Mouse (Mus musculus) adrenal gland (tissue): ENCODE data around the gene Slc19a1.

Experiments
- intact Hi-C: fragments of 180-260 bp; cut with DNase I; formaldehyde crosslinking; loops from one replicate; pipeline ENCODE4 v1.15.1; 2025

Gene Slc19a1

DNA sequence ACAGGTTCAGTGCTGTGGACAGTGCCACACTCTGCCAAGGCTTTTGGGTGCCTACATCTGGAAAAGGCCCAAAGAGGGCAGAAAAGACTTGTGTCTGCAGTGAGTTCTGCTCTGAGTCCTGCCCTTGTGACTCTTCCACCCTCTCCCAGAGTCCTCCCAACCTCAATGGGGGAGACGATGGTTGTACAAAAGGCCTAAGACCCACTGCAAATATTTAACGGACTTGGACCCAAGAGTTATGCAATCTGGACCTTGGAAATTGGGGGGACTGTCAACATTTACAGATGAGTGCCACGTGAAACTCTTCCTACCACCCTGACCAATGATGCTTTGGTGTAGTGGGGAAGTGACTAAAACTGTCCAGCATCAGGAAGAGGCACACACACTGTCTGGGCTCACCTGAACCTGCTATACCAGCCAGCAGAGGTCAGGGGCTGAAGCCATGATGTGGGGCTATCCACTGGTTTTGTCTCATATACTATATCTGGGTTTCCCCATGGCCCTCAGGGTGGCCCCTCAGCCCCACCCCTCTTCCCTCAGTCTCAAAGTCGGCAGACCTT is 59.6 kb downstream of the Slc19a1 start:
- intact Hi-C loops: no loop called here

DNA sequence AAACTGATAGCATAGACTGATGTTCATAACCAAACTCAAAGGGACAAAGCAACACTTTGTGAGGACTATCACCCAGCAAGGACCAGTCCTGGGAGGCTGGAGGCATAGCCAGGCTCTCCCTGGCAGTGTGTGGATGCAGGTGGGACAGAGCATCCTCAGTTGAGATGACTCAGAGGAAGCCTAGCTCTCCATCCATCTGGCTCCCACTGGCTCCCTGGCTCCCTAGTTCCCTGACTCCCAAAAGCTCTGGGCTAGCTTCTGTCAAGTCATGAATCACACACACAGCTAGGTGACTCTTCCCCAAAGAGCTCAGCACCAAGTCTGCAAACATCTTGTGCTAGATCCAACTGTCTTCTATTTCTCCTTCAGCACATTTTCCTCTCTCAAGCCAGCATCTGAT is 61.8 kb downstream of the Slc19a1 start:
- intact Hi-C loops: no loop called here

DNA sequence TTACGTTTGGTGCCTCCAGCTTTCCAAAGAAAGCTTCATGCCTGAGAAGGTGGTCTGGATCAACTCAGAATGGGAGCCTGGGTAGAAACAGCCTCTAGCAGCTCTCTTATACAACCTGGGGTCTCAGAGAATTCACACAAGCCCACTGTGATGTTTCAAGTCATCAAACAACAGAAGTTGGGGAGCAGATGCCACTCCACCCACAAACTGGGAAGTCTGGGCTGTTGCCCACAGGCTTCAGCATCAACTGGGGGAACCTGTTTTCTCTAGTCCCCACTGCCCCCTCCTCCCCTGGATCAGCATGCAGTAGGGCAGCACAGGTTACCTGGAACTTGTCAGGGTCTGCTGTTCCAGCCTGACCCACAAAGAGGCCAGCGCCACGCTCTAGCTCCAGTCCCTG is 63.6 kb downstream of the Slc19a1 start:
- intact Hi-C loops: no loop called here

DNA sequence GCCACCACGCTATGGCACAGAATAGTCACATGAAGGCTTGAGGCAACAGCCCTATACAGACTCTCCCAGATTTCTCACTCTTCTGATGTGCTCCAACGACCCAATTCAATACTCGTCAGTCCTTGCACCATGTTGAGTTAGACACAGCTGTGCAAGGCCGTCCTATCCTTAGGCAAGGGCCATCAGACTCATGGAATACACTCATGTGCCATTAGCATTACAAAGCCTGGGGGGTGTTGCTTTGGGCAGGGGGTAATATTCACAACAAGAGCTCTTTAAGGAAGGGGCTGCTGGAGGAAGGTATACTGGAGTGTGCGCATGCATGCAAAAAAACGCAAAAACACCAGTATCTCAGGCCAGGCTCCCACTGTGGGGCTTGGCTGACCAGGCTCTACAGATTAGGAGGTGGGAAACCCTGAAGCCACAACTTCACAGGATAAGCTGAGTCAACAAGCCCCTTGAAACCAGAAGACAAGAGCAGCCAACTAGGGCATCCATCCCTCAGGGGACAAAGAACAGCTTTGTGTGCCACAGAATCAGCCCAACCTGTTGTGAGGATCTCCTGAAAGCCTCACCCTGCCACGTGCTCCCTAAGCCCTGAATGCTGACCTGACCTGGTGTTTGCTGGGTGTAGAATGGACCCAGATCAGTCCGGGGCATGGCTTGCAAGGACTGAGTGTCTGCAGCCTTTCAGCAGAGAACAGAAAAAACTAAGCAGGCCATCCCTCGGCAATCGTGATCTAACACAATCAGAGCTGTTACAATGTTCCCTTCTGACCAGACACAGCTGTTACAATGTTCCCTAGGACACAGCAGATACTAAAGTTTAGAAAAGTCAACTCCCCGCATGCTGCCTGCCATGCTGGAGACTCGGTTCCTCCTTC is 65.2 kb downstream of the Slc19a1 start:
- intact Hi-C loops: no loop called here

DNA sequence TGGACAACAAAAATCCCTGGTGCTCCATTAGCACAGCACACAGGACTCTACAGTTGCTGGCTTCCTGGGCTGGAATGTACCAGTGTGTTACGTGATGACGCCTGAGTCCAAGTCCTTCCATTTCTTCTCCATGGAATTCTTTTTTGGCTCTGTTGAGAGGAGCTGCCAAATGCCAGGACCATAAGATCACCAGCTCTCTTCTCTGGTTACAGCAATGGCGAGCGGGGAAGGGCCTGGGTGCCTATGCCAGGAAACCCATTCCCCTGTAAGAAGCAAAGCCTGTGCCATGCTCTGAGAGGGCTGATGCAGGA is 65.8 kb downstream of the Slc19a1 start:
- intact Hi-C loops: no loop called here

DNA sequence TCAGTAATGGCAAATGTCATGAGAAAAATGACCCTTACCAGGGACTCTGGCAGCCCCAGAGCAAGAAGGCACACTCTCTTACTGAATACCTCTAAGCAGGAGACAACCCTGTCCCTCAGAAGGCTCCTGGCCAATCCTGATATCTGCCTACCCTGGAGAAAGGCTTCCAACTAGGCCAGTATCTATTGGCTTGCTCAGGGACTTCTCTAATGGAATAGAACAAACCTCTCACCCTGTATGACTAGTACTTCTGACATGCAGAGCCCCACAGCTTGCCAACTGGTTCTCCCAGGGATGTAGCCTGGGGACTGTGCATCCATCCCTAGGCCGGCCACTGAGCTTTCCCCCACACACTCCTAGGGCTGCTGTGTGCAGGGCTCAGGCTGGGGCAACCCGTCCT is 66.6 kb downstream of the Slc19a1 start:
- intact Hi-C loops: no loop called here

DNA sequence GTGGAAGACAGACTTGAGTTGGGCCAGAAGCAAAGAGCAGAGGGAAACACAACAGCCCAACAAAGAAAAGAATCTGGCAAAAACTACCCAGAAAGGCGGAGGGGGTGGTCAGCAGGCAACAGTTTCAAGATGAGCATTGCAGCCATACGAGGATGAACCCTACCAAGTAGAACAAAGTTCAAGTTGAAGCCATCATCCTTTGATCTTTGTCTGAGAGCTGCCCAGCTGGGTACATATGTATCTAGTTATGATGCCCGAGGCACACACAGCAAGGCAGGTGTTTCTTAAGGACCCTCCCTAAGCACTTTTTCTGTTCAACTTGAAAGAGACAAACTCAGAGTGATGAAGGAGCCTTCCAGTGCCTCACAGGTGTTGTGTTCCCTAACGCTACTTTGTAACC is 67.7 kb downstream of the Slc19a1 start:
- intact Hi-C loops: no loop called here

DNA sequence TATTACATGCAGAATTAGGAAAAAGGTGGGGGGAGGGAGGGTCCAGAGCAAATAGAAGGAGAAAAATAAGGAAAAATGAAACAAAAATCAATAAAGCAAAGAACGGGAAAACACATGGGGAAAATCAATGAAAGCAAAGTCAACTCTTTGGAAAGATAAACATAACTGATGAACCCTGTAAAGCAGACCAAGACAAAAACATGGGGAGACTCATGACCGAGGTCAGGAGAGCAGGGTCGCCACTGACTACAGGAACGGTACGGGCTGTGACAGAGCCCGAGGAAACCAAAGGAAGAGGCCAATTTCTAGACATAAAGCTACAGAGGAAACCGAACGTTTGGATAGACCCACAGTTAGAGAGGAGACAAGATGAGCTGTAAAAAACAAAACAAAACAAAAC is 71.6 kb downstream of the Slc19a1 start:
- intact Hi-C loops: no loop called here

DNA sequence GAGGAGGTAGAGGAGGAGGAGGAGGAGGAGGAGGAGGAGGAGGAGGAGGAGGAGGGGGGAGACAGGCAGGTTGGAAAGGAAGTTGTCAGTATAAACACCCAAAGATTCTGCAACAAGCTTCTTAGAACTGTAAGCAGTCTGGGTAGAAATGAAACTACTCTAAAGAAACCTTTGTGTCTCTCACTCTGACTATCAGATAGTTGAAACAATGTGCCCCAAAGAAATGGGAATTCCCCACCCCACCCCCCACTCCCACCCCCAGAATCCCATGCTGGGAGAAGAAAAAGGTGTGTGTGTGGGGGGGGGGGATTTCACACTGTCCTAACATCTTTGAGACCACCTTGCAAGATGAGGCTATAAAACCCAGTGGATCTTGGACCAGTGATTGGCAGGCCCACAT is 72.3 kb downstream of the Slc19a1 start:
- intact Hi-C loops: no loop called here

DNA sequence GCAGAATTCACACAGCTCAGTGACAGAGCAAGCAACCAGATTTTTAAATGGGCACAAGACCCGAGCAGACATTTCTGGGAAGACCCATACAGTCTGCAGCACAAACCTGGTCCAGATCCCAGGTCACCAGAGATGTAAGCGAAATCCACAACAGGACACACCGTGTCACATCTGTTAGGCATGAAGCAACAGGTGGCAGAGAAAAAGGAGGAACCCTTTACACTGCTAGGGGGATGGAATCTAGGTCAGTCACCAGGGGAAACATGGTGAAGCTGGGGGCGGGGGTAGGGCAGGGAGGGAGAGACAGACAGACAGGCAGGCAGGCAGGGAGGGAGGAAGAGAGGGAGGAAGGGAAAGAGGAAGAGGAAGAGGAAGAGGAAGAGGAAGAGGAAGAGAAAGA is 76.1 kb downstream of the Slc19a1 start:
- intact Hi-C loops: no loop called here

DNA sequence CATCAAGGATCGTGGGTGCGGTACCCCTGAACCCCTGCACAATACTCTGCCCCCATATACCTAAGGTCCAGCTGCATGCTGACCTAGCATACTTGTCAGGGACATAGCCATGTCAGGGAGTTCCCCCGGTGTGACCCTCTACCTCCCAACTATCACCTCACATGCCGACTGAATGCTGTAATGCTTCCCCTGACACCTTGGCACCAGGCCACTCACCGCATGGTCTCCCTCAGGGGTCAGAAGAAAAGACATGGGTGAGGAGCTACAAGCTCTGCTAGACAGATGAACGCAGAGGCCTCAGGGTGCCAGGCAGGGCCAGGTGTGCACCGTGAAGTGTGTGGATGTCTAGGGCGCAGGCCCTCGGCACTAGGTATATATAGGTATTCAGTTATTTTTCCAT is 78.0 kb downstream of the Slc19a1 start:
- intact Hi-C loops: no loop called here
